Mouse (Mus musculus) thymus, adult 18-20 months (tissue): ENCODE data around the gene Atxn7l3.
"Not testable (repeated sequence)": the region's sequence is repeated elsewhere in the genome, so short reads cannot be mapped to it uniquely, and the experiment has no call there.

ENCODE experiments used
- DNase-seq, 2 experiments: peaks; one replicate each; pipeline ENCODE4 v3.0.0; 2022; ENCODE audit warnings: mixed read lengths in 2 of 2

Gene Atxn7l3

DNA sequence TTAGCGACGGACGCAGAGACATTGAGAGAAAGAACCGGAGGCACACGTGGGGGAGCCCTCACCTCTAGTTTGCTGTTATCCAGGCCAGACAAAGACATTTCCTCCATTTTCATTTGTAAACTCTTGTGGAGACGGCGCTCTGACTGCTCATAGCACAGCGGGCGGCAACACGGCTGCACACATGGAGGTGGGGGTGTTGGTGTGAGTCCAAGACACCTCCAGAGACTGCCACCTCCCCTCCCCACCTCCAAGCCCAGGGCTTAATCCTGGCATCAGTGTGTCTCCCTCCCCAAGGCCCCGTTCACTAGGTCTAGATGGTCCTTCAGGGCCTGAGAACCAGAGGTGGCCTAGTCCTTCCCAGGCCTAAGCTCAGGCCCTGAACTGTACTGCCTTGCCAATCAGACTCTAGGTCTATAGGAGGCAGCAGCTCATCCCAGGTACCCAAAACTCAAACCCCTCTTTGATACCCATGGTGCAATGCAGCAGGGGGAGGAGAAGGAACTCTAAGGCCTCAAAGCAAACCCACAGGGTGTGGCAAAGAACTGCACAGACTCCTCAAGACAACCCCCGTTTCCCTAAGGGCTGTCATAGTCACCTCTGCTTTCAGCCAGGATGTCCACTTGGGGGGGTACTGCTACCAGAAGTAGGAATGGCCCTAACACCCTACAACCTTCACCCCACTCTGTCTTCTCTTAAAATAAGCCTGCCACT is 1.4 kb downstream of the Atxn7l3 start:
- DNase-seq = peak; percentile 48 to 78

- no peak for DNase-seq
Measured at GRCm38 (mm10) chr11:102294416-102294815, 2.0 kb downstream of the Atxn7l3 start.

- no peak for DNase-seq
Measured at GRCm38 (mm10) chr11:102293971-102294370, 2.5 kb downstream of the Atxn7l3 start.

- no peak for DNase-seq
Measured at GRCm38 (mm10) chr11:102291051-102291535, 5.3 kb downstream of the Atxn7l3 start.

- DNase-seq = no peak
Measured at GRCm38 (mm10) chr11:102290141-102290540, 6.3 kb downstream of the Atxn7l3 start.

DNA sequence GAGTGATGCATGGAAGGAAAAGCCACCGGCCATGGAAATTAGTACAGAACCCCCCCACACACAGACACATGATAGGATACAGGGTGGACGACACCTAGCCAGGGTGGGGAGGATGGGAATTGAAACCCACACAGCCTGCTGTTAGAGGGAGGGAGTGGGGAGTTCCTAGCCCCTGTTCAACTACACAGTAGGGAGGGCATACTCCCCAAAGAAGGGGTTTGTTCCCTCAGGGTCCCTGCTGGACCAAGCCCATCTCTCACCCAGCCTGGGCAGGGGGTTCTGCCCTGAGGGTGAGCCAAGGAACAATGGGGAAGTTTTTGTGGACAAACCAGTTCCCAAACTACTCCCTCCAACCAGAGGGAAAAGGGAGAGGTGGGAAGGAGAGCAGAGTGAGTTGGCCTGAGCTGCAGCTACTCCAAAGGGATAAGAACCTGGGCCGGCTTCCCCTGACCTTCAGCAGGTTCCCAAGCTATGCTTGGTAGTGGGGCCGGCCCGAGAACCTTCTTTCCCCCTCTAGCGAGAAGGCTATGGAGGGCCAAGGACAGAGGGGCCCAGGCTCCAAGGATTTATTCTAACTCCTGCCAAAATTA is 6.8 kb downstream of the Atxn7l3 start:
- DNase-seq = no peak

- no peak for DNase-seq
Measured at GRCm38 (mm10) chr11:102288913-102289312, 7.5 kb downstream of the Atxn7l3 start.

- DNase-seq = no peak
Measured at GRCm38 (mm10) chr11:102288027-102288804, 8.2 kb downstream of the Atxn7l3 start.

DNA sequence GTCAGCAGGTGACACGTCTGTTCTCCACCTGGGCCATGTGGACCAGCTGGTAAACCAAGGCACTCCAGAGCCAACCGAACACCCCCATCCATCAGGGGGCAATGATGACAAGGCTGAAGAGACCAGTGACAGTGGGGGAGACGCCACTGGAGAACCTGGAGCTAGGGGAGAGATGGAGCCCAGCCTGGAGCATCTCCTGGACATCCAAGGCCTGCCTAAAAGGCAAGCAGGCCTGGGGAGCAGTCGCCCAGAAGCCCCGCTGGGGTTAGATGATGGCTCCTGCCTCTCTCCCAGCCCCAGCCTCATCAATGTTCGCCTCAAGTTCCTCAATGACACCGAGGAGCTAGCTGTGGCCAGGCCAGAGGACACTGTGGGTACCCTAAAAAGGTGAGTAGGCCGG is 8.9 kb downstream of the Atxn7l3 start:
- DNase-seq = no peak

- peak in 1 of 2 experiments; percentile 53 for DNase-seq
Measured at GRCm38 (mm10) chr11:102285095-102285834, 11.2 kb downstream of the Atxn7l3 start.

GRCm38 (mm10) chr11:102284501-102285094 is 11.8 kb downstream of the Atxn7l3 start, which contains the start of gene Tmub2:
Tmub2 (plus strand) TSS chr11:102284931.
- DNase-seq = peak; percentile 91 to 95

DNA sequence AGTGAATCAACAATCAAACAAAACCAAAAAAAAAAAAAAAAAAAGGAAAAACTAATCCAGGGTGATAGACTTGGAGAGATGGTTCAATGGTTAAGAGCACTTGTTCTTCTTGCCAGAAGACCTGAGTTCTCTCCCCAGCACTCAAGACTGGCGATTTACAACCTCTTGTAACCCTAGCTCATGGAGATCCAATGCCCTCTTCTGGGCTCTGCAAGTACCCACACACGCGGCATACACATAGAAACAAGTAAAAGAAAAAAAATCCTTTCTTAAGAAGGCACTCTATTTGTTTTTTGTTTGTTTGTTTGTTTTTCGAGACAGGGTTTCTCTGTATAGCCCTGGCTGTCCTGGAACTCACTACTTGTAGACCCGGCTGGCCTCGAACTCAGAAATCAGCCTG is 12.5 kb downstream of the Atxn7l3 start:
- DNase-seq = no peak

- DNase-seq = not testable (repeated sequence)
Measured at GRCm38 (mm10) chr11:102280267-102280666, 16.2 kb downstream of the Atxn7l3 start.

DNA sequence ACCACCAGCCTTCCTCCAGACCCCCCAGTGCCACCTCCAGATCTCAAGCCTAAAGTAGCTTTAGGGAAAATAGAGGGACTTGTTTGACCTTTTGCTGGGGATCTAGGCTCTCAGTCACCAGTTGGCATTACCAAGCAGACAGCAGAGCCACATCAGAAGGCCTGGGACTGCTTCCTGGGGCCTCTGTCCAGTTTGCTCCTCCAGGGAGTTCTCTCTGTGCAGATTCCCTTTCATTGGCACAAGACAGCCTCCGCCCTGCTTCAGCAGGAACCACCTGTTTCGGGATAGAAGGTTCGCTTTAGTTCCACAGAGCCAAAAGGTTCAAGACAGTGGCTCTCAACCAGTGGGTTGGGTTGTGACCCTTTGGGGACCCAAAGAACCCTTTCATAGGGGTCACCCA is 16.8 kb downstream of the Atxn7l3 start:
- DNase-seq = no peak

DNA sequence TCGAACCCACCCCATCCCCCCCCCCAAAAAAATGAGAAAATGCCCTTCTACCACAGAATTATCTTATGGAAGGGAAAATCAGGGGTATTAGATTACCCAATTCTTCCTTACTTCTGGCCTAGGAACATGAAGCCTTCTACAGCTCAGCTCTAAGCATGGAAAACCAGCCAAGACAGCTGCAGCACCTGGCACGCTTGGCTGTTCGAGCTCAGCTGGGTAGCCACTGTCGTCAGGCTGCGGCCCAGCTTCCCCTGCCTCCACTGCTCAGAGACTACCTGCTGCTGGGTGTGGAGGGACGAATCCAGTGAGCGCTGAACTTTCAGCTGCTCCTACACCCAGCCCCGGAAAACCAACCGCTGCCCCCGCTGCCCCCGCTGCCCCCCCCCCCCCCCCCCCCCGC is 18.7 kb downstream of the Atxn7l3 start:
- DNase-seq = no peak

DNA sequence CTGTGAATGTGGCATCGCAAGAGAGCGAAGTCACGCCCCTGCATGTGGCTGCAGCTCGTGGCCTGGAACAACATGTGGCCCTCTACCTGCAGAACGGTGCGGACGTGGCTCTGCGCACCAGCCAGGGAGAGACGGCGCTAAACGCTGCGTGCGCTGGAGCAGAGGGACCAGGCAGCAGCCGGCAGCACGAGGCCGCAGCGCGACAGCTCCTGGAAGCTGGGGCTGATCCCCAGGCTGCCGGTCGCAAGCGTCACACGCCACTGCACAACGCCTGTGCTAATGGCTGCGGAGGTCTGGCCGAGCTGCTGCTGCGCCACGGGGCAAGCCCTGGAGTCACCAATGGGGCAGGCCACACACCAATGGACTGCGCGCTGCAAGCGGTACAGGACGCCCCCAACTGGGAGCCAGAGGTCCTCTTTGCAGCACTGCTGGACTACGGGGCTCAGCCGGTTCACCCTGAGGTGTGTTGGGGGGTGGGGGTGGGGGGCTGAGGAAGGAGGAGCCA is 20.0 kb downstream of the Atxn7l3 start:
- no peak for DNase-seq

DNA sequence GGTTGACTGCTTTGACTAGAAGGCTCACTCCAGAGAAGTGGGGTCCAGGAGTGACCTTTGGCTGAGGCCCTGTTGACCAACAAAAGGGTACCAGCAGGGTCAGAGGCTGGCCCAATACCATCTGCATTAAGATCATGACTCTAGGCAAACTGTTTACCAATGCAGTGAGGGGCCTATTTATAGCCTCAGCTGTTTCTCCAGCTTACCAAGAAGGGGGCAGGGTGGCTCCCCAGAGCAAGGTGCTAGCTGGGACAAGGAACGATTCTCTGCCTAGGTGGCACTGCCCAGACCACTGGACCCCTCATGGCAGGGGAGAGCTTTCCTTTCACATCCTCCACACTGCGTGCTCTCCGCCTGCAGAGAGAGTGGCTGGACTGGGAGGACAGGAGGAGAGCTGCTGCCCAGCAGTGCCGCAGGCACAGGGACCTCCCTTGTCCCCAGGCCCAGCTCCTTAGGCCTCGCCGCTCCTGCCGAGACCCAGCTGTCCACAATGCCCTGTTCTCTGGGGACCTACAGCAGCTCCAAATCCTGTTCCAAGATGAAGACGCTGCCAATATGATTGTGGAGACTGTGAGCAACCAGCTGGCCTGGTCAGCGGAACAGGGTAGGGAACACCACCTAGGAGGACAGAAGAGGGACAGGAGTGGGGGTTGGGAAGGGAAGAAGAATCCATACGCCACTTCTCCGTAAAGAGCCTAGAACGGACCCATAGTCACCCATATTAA is 27.7 kb downstream of the Atxn7l3 start, which contains the start of gene Asb16:
Gene Asb16, plus strand, starts transcription at position 224 of the 725 bp plus-strand sequence.
- DNase-seq = no peak

GRCm38 (mm10) chr11:102267480-102267879 is 29.0 kb downstream of the Atxn7l3 start:
- DNase-seq = peak; percentile 23 to 24

DNA sequence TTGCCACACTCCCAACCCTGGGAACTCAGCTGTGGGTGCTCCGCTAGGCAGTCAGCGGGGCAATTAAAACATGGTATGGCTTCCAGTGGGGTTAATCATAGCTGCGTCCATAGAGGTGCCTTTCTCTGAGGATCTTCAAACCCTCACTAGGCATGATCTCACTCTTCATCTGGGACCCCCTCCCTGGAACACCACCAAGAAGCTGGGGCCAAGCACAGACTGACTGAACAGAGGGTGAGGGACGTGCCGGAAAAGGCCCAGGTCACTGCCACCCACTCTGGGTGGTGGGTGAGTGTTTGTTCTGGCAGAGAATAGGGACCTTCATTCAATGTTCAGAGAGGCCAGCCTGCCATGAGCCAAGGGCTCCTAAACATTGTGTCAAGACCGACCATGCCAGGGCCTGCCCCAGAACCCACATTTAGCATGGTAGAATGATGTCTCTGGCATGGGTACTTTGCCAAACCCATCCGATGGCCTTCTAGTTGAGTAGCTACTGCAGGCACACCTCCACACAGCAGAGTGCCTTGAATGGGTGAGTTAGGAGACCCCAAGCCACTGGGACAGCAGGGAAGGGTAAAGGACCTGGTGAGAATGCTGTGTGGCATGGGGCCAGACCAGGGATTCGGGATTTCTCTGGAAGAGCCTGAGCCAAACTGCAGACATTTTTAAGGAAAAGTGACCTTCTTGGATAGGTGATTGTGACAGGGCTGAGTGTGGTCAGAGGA is 29.6 kb downstream of the Atxn7l3 start:
- no peak for DNase-seq

DNA sequence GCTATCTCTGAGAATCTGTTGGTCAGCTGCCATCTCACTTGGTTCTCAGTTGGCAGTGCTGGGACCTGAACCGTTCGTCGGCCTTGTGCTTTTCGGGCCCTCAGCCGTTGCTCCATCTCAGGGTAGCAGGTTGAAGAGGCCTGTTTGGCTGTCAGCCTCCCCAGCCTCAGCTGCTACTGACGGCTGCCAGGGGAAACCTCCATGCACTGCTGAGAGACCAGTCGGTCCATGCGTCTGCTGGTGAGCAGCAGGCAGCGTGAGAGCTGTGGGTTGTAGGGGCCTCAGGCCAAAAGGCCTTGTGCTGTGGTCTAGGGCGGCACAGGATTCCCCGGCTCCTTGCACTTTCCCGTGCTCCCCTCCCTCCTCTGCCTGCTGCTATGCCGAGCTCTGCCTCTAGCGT is 30.6 kb downstream of the Atxn7l3 start:
- DNase-seq = no peak

GRCm38 (mm10) chr11:102263211-102263610 is 33.2 kb downstream of the Atxn7l3 start:
- no peak for DNase-seq
